Mouse (Mus musculus): ENCODE results near the gene Gm10322. TPM values are rescaled to one million over a fixed set of nuclear protein-coding genes. Genes with fewer than 3 reads are reported as not detected.

Gene Gm10322
- polyA plus RNA-seq, 1 experiment from 2014 or later = not detected

- Histone ChIP-seq H3K4me2 (ENCODE audit: low read depth, low read length) (no peak overlapping the region), H3K36me3 (replicated peaks; ENCODE audit: control insufficient read depth, insufficient read depth, low read depth, low read length) (no peaks in the 10 kb centered on the region), H3K4me3 (ENCODE audit: low read depth, low read length) (no peak overlapping the region), H3K9me3 (replicated peaks; ENCODE audit: control insufficient read depth, low read length) (no peaks in the 10 kb centered on the region), H3K27ac (replicated peaks; ENCODE audit: low read depth, low read length) (no peak overlapping the region), H3K4me1 (ENCODE audit: control insufficient read depth, insufficient read depth, low read length) (no peaks in the 10 kb centered on the region), H3K9ac (replicated peaks; ENCODE audit: low read length) (no peak overlapping the region), H3K27me3 (ENCODE audit: control insufficient read depth, insufficient read depth, low read length) (no peaks in the 10 kb centered on the region)
- no peak for ATAC-seq (replicated peaks; ENCODE audit: insufficient number of reproducible peaks, low FRiP score, low TSS enrichment, low read depth)
- 70% methylated on average over 5 of the region's 5 CpGs for WGBS
- no peak for DNase-seq (ENCODE audit: low spot score)
These were observed 7.6 kb downstream of the Gm10322 start for GRCm38 (mm10) chr10:59623496-59623895.

- no peaks in the 10 kb centered on the region for H3K36me3 ChIP-seq (replicated peaks; ENCODE audit: control insufficient read depth, insufficient read depth, low read depth, low read length)
- no peaks in the 10 kb centered on the region for H3K4me1 ChIP-seq (ENCODE audit: control insufficient read depth, insufficient read depth, low read length)
- WGBS = 71% methylated on average over 17 of the region's 17 CpGs
- no peak for ATAC-seq (replicated peaks; ENCODE audit: insufficient number of reproducible peaks, low FRiP score, low TSS enrichment, low read depth)
- H3K27me3 ChIP-seq (ENCODE audit: control insufficient read depth, insufficient read depth, low read length) = no peaks in the 10 kb centered on the region
- no peaks in the 10 kb centered on the region for H3K9me3 ChIP-seq (replicated peaks; ENCODE audit: control insufficient read depth, low read length)
- no peak overlapping the region for H3K4me2 ChIP-seq (ENCODE audit: low read depth, low read length)
- H3K9ac ChIP-seq (replicated peaks; ENCODE audit: low read length) = no peak overlapping the region
- no peak overlapping the region for H3K27ac ChIP-seq (replicated peaks; ENCODE audit: low read depth, low read length)
- DNase-seq (ENCODE audit: low spot score) = no peak
- no peak overlapping the region for H3K4me3 ChIP-seq (ENCODE audit: low read depth, low read length)
These were observed 13.0 kb downstream of the Gm10322 start for GRCm38 (mm10) chr10:59628641-59629505.

GRCm38 (mm10) chr10:59629506-59629782 lies 13.6 kb downstream of the Gm10322 start:
- Histone ChIP-seq H3K27ac (replicated peaks; ENCODE audit: low read depth, low read length) (no peak overlapping the region), H3K9me3 (replicated peaks; ENCODE audit: control insufficient read depth, low read length) (no peaks in the 10 kb centered on the region), H3K4me2 (ENCODE audit: low read depth, low read length) (no peak overlapping the region), H3K4me1 (ENCODE audit: control insufficient read depth, insufficient read depth, low read length) (no peaks in the 10 kb centered on the region), H3K36me3 (replicated peaks; ENCODE audit: control insufficient read depth, insufficient read depth, low read depth, low read length) (no peaks in the 10 kb centered on the region), H3K9ac (replicated peaks; ENCODE audit: low read length) (no peak overlapping the region), H3K4me3 (ENCODE audit: low read depth, low read length) (no peak overlapping the region), H3K27me3 (ENCODE audit: control insufficient read depth, insufficient read depth, low read length) (no peaks in the 10 kb centered on the region)
- no peak for ATAC-seq (replicated peaks; ENCODE audit: insufficient number of reproducible peaks, low FRiP score, low TSS enrichment, low read depth)
- 81% methylated on average over 4 of the region's 4 CpGs for WGBS
- DNase-seq (ENCODE audit: low spot score) = no peak

DNA sequence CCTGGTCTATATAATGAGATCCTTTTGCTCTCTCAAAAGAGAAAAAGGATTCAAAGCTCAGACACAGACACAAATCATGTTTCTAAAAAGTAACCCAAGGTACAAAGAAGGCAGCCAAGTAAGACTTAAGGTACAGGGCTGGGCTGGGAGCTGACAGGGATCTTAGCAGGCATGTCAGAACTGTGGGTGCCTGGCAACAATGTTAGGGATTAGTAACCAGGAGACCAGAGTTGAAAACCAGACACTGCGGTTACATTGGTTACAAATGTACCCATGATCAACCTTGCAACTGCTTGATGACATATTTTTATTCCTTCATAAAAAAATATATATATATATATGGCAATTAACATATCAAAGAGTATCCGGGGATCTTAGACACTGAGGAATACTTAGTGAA lies 20.2 kb downstream of the Gm10322 start:
- H3K27ac ChIP-seq (replicated peaks; ENCODE audit: low read depth, low read length) = no peak overlapping the region
- no peak for DNase-seq (ENCODE audit: low spot score)
- no peak for ATAC-seq (replicated peaks; ENCODE audit: insufficient number of reproducible peaks, low FRiP score, low TSS enrichment, low read depth)
- no peak overlapping the region for H3K4me2 ChIP-seq (ENCODE audit: low read depth, low read length)
- no peak overlapping the region for H3K4me3 ChIP-seq (ENCODE audit: low read depth, low read length)
- no peaks in the 10 kb centered on the region for H3K4me1 ChIP-seq (ENCODE audit: control insufficient read depth, insufficient read depth, low read length)
- H3K9ac ChIP-seq (replicated peaks; ENCODE audit: low read length) = no peak overlapping the region
- H3K27me3 ChIP-seq (ENCODE audit: control insufficient read depth, insufficient read depth, low read length) = no peaks in the 10 kb centered on the region
- no peaks in the 10 kb centered on the region for H3K36me3 ChIP-seq (replicated peaks; ENCODE audit: control insufficient read depth, insufficient read depth, low read depth, low read length)
- 85% methylated on average over 2 of the region's 2 CpGs for WGBS
- no peaks in the 10 kb centered on the region for H3K9me3 ChIP-seq (replicated peaks; ENCODE audit: control insufficient read depth, low read length)

DNA sequence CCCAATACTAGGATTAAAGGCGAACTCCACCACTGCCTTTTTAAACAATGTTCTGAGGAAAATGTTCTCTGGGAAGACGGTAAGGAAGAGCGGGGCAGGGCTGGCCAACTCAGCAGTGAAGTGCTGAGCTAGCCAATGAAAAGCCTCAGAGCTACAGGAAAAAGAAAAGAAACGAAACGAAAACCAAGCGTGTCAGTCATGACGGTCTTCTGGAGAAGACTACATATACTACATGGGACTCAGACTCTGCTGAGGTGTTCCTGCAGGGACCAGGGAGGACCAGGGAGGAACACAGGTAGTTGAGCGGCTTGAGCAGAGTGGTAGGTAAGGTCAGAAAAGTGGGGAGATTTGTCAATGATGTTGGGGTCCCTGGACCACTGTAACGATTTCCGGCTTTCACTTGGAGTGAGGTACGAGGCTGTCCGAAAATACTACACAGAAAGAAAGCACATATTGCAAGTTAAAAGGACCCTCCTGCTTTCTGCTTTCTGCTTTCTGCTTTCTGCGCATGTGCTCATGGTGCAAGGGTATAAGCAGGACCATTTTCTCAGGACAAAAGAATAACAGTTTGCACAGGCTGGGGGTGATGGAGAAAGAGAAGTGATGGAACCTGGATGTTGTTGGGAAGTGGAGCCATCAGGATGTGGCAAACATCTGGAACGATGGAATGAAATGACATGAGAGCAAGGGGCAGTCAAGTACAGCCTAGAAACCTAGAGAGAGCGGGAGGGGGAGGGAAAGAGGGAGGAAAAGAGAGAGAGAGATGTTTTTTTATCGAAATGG lies 21.1 kb downstream of the Gm10322 start:
- peak; percentile 63 for DNase-seq (ENCODE audit: low spot score)
- H3K27ac ChIP-seq (replicated peaks; ENCODE audit: low read depth, low read length) = 0 out of 2 replicates have a peak overlapping the region, but pooled peaks have one; percentile 41
- WGBS = 75% methylated on average over 16 of the region's 16 CpGs

GRCm38 (mm10) chr10:59637596-59638124 lies 21.8 kb downstream of the Gm10322 start:
- no peak overlapping the region for H3K4me3 ChIP-seq (ENCODE audit: low read depth, low read length)
- H3K9ac ChIP-seq (replicated peaks; ENCODE audit: low read length) = no peak overlapping the region
- H3K27ac ChIP-seq (replicated peaks; ENCODE audit: low read depth, low read length) = 0 out of 2 replicates have a peak overlapping the region, but pooled peaks have one; percentile 41
- no peaks in the 10 kb centered on the region for H3K9me3 ChIP-seq (replicated peaks; ENCODE audit: control insufficient read depth, low read length)
- no peaks in the 10 kb centered on the region for H3K4me1 ChIP-seq (ENCODE audit: control insufficient read depth, insufficient read depth, low read length)
- ATAC-seq (replicated peaks; ENCODE audit: insufficient number of reproducible peaks, low FRiP score, low TSS enrichment, low read depth) = no peak
- H3K36me3 ChIP-seq (replicated peaks; ENCODE audit: control insufficient read depth, insufficient read depth, low read depth, low read length) = no peaks in the 10 kb centered on the region
- DNase-seq (ENCODE audit: low spot score) = peak; percentile 77
- H3K4me2 ChIP-seq (ENCODE audit: low read depth, low read length) = no peak overlapping the region
- no peaks in the 10 kb centered on the region for H3K27me3 ChIP-seq (ENCODE audit: control insufficient read depth, insufficient read depth, low read length)
- WGBS = 65% methylated on average over 7 of the region's 7 CpGs

More for the DNA sequence above, 21.1 kb downstream of the Gm10322 start:
- no peaks in the 10 kb centered on the region for H3K9me3 ChIP-seq (replicated peaks; ENCODE audit: control insufficient read depth, low read length)
- H3K27me3 ChIP-seq (ENCODE audit: control insufficient read depth, insufficient read depth, low read length) = no peaks in the 10 kb centered on the region
- peak; percentile 56; the same call in 1 of the 2 replicates for ATAC-seq (replicated peaks; ENCODE audit: insufficient number of reproducible peaks, low FRiP score, low TSS enrichment, low read depth)
- H3K4me3 ChIP-seq (ENCODE audit: low read depth, low read length) = no peak overlapping the region
- no peaks in the 10 kb centered on the region for H3K36me3 ChIP-seq (replicated peaks; ENCODE audit: control insufficient read depth, insufficient read depth, low read depth, low read length)
- no peaks in the 10 kb centered on the region for H3K4me1 ChIP-seq (ENCODE audit: control insufficient read depth, insufficient read depth, low read length)
- H3K4me2 ChIP-seq (ENCODE audit: low read depth, low read length) = no peak overlapping the region
- H3K9ac ChIP-seq (replicated peaks; ENCODE audit: low read length) = no peak overlapping the region

- DNase-seq (ENCODE audit: low spot score) (no peak), ATAC-seq (replicated peaks; ENCODE audit: insufficient number of reproducible peaks, low FRiP score, low TSS enrichment, low read depth) (no peak)
- no peak overlapping the region for H3K4me2 ChIP-seq (ENCODE audit: low read depth, low read length)
- H3K4me3 ChIP-seq (ENCODE audit: low read depth, low read length) = no peak overlapping the region
- H3K27me3 ChIP-seq (ENCODE audit: control insufficient read depth, insufficient read depth, low read length) = no peaks in the 10 kb centered on the region
- no peak overlapping the region for H3K9ac ChIP-seq (replicated peaks; ENCODE audit: low read length)
- H3K36me3 ChIP-seq (replicated peaks; ENCODE audit: control insufficient read depth, insufficient read depth, low read depth, low read length) = no peaks in the 10 kb centered on the region
- WGBS = 86% methylated on average over 6 of the region's 6 CpGs
- H3K27ac ChIP-seq (replicated peaks; ENCODE audit: low read depth, low read length) = no peak overlapping the region
- H3K4me1 ChIP-seq (ENCODE audit: control insufficient read depth, insufficient read depth, low read length) = no peaks in the 10 kb centered on the region
- H3K9me3 ChIP-seq (replicated peaks; ENCODE audit: control insufficient read depth, low read length) = no peaks in the 10 kb centered on the region
These were observed 22.7 kb downstream of the Gm10322 start for GRCm38 (mm10) chr10:59638576-59638975.

Measured in embryonic facial prominence, embryonic 11.5 days (tissue).